Mouse (Mus musculus) CH12.LX (cell line): ENCODE results near the gene Zfp579. TPM values are rescaled to one million over a fixed set of nuclear protein-coding genes. Genes with fewer than 3 reads are reported as not detected.

Experiments
- DNase-seq: peaks from one replicate; pipeline ENCODE4 v3.0.0-alpha.2; 2013; ENCODE audit errors: extremely low read depth
- H3K27ac ChIP-seq: 2 replicates; pipeline ENCODE4 v1.5.1; 2012; ENCODE audit warnings: low read depth, mild to moderate bottlenecking, control low read depth, moderate library complexity; ENCODE audit not compliant: insufficient read depth
- H3K27me3 ChIP-seq: replicated peaks from 2 replicates; pipeline ENCODE3; 2012; ENCODE audit warnings: inconsistent platforms
- H3K36me3 ChIP-seq, 2 experiments: replicated peaks in 1 of 2; 2 replicates each; pipeline versions ENCODE3 to v1.6.1; 2012; ENCODE audit warnings: inconsistent platforms in 1 of 2, low read length in 1 of 2, mild to moderate bottlenecking in 1 of 2, mixed read lengths in 1 of 2, moderate library complexity in 1 of 2; ENCODE audit not compliant: control insufficient read depth in 1 of 2, insufficient read depth in 1 of 2
- H3K4me1 ChIP-seq, 2 experiments: 2 replicates each; pipeline ENCODE4 v1.6.1; 2012; ENCODE audit warnings: inconsistent platforms in 1 of 2, moderate library complexity in 1 of 2; ENCODE audit not compliant: insufficient read depth in 2 of 2, control insufficient read depth in 1 of 2
- H3K4me2 ChIP-seq: 2 replicates; pipeline ENCODE4 v1.6.1; 2012; ENCODE audit warnings: low read depth, mild to moderate bottlenecking, control low read depth; ENCODE audit not compliant: poor library complexity, insufficient read depth, severe bottlenecking
- H3K4me3 ChIP-seq, 3 experiments: fragments of 150-350 bp in 1 of 3; sonication (generic) in 1 of 3; replicated peaks in 1 of 3; 2 replicates each; pipeline versions ENCODE3 to v1.5.1; 2011 to 2012; ENCODE audit warnings: low read depth in 2 of 3, low read length in 2 of 3, mild to moderate bottlenecking in 2 of 3, moderate library complexity in 2 of 3, control low read depth in 1 of 3, improper control_type of control experiment in 1 of 3, inconsistent platforms in 1 of 3, mixed read lengths in 1 of 3; ENCODE audit not compliant: poor library complexity in 1 of 3
- H3K79me2 ChIP-seq: replicated peaks from 2 replicates; pipeline ENCODE4 v1.6.1; 2012; ENCODE audit warnings: mild to moderate bottlenecking, moderate library complexity; ENCODE audit not compliant: control insufficient read depth, poor library complexity, insufficient read depth, severe bottlenecking; ENCODE audit errors: extremely low read depth
- H3K9ac ChIP-seq: 2 replicates; pipeline ENCODE4 v1.6.1; 2012; ENCODE audit warnings: low read depth, mild to moderate bottlenecking, control low read depth, moderate library complexity; ENCODE audit not compliant: insufficient read depth
- H3K9me3 ChIP-seq: replicated peaks from 2 replicates; pipeline ENCODE3; 2012; ENCODE audit warnings: low read length, inconsistent platforms, mixed read lengths
- BHLHE40 ChIP-seq: IDR thresholded peaks from 2 replicates; pipeline ENCODE4 v1.6.1; 2011; ENCODE audit warnings: mild to moderate bottlenecking, low read depth, low read length, improper control_type of control experiment
- CHD1 ChIP-seq: IDR thresholded peaks from 2 replicates; pipeline ENCODE4 v1.6.1; 2012; ENCODE audit warnings: low read depth, low read length, improper control_type of control experiment, inconsistent platforms
- CHD2 ChIP-seq: IDR thresholded peaks from 2 replicates; pipeline ENCODE4 v1.6.1; 2011; ENCODE audit warnings: low read length, improper control_type of control experiment
- CTCF ChIP-seq, 2 experiments: IDR thresholded peaks in 1 of 2; conservative IDR thresholded peaks in 1 of 2; 2 replicates each; pipeline ENCODE4 v1.5.1; 2011 to 2012; ENCODE audit warnings: low read depth in 2 of 2, low read length in 2 of 2, improper control_type of control experiment in 1 of 2, inconsistent platforms in 1 of 2, mild to moderate bottlenecking in 1 of 2, moderate library complexity in 1 of 2
- E2F4 ChIP-seq: IDR thresholded peaks from 2 replicates; pipeline ENCODE4 v1.6.1; 2011; ENCODE audit warnings: low read depth, low read length, improper control_type of control experiment; ENCODE audit not compliant: insufficient replicate concordance
- ELF1 ChIP-seq: IDR thresholded peaks from 2 replicates; pipeline ENCODE4 v1.6.1; 2014; ENCODE audit warnings: low read depth, mild to moderate bottlenecking, inconsistent platforms, low read length, improper control_type of control experiment
- ETS1 ChIP-seq: conservative IDR thresholded peaks from 2 replicates; pipeline ENCODE4 v1.6.1; 2012; ENCODE audit warnings: low read depth, mild to moderate bottlenecking, inconsistent platforms, low read length, improper control_type of control experiment, moderate library complexity
- HCFC1 ChIP-seq: IDR thresholded peaks from 2 replicates; pipeline ENCODE4 v1.6.1; 2012; ENCODE audit warnings: low read depth, mild to moderate bottlenecking, inconsistent platforms, low read length, improper control_type of control experiment
- IRF4 ChIP-seq: IDR thresholded peaks from 2 replicates; pipeline ENCODE4 v1.6.1; 2014; ENCODE audit warnings: low read depth, mild to moderate bottlenecking, inconsistent platforms, low read length, improper control_type of control experiment
- JUN ChIP-seq: IDR thresholded peaks from 2 replicates; pipeline ENCODE4 v1.6.1; 2011; ENCODE audit warnings: low read depth, mild to moderate bottlenecking, low read length, improper control_type of control experiment, moderate library complexity; ENCODE audit not compliant: insufficient read depth
- JUND ChIP-seq: conservative IDR thresholded peaks from 2 replicates; pipeline ENCODE4 v1.6.1; 2011; ENCODE audit warnings: low read depth, low read length, improper control_type of control experiment
- KAT2A ChIP-seq: IDR thresholded peaks from 2 replicates; pipeline ENCODE4 v1.6.1; 2012; ENCODE audit warnings: low read length, improper control_type of control experiment, inconsistent platforms; ENCODE audit not compliant: insufficient replicate concordance
- MAX ChIP-seq: IDR thresholded peaks from 2 replicates; pipeline ENCODE4 v1.6.1; 2011; ENCODE audit warnings: low read length, improper control_type of control experiment
- MAZ ChIP-seq: IDR thresholded peaks from 2 replicates; pipeline ENCODE4 v1.6.1; 2012; ENCODE audit warnings: low read depth, mild to moderate bottlenecking, inconsistent platforms, low read length, improper control_type of control experiment, moderate library complexity
- MEF2A ChIP-seq: IDR thresholded peaks from 2 replicates; pipeline ENCODE4 v1.6.1; 2014; ENCODE audit warnings: low read depth, mild to moderate bottlenecking, inconsistent platforms, low read length, improper control_type of control experiment, borderline replicate concordance
- MYC ChIP-seq: IDR thresholded peaks from 2 replicates; pipeline ENCODE4 v1.6.1; 2011; ENCODE audit warnings: low read depth, mild to moderate bottlenecking, improper control_type of control experiment, low read length
- NELFE ChIP-seq: IDR thresholded peaks from 2 replicates; pipeline ENCODE4 v1.6.1; 2011; ENCODE audit warnings: low read depth, low read length, improper control_type of control experiment
- NRF1 ChIP-seq: IDR thresholded peaks from 2 replicates; pipeline ENCODE4 v1.6.1; 2014; ENCODE audit warnings: low read depth, mild to moderate bottlenecking, inconsistent platforms, low read length, improper control_type of control experiment, moderate library complexity
- PAX5 ChIP-seq: IDR thresholded peaks from 2 replicates; pipeline ENCODE4 v1.6.1; 2012; ENCODE audit warnings: low read length, inconsistent platforms, mixed read lengths
- POLR2A ChIP-seq: IDR thresholded peaks from 2 replicates; pipeline ENCODE4 v1.6.1; 2011; ENCODE audit warnings: low read depth, mild to moderate bottlenecking, improper control_type of control experiment, low read length
- POLR2AphosphoS2 ChIP-seq: IDR thresholded peaks from 2 replicates; pipeline ENCODE4 v1.6.1; 2011; ENCODE audit warnings: low read depth, low read length, improper control_type of control experiment
- RAD21 ChIP-seq: IDR thresholded peaks from 2 replicates; pipeline ENCODE4 v1.6.1; 2011; ENCODE audit warnings: low read depth, mild to moderate bottlenecking, low read length, improper control_type of control experiment, moderate library complexity
- RCOR1 ChIP-seq: conservative IDR thresholded peaks from 2 replicates; pipeline ENCODE4 v1.6.1; 2012; ENCODE audit warnings: low read depth, mild to moderate bottlenecking, inconsistent platforms, low read length, improper control_type of control experiment
- SMC3 ChIP-seq: IDR thresholded peaks from 2 replicates; pipeline ENCODE4 v1.6.1; 2011; ENCODE audit warnings: low read depth, low read length, improper control_type of control experiment
- TBP ChIP-seq: conservative IDR thresholded peaks from 2 replicates; pipeline ENCODE4 v1.6.1; 2011; ENCODE audit warnings: low read depth, low read length, improper control_type of control experiment
- TCF12 ChIP-seq: IDR thresholded peaks from 2 replicates; pipeline ENCODE4 v1.6.1; 2014; ENCODE audit warnings: low read depth, mild to moderate bottlenecking, inconsistent platforms, low read length, improper control_type of control experiment
- USF1 ChIP-seq: IDR thresholded peaks from 2 replicates; pipeline ENCODE4 v1.6.1; 2014; ENCODE audit warnings: low read depth, mild to moderate bottlenecking, inconsistent platforms, low read length, improper control_type of control experiment
- USF2 ChIP-seq: conservative IDR thresholded peaks from 2 replicates; pipeline ENCODE4 v1.6.1; 2011; ENCODE audit warnings: low read depth, low read length, improper control_type of control experiment
- ZC3H11A ChIP-seq: IDR thresholded peaks from 2 replicates; pipeline ENCODE4 v1.6.1; 2012; ENCODE audit warnings: low read depth, mild to moderate bottlenecking, inconsistent platforms, low read length, improper control_type of control experiment
- ZMIZ1 ChIP-seq: IDR thresholded peaks from 2 replicates; pipeline ENCODE4 v1.6.1; 2012; ENCODE audit warnings: low read depth, mild to moderate bottlenecking, inconsistent platforms, low read length, improper control_type of control experiment
- ZNF384 ChIP-seq: IDR thresholded peaks from 2 replicates; pipeline ENCODE4 v1.6.1; 2012; ENCODE audit warnings: low read depth, low read length, improper control_type of control experiment, inconsistent platforms
- dilution Hi-C: fragments of 300-500 bp; cut with MboI; formaldehyde crosslinking; loops from 2 replicates; pipeline ENCODE4 v1.14.3; 2020; ENCODE audit warnings: low sequenced_read_pairs; ENCODE audit not compliant: extremely low pct_unique_long_range_greater_than_20kb, extremely low pct_ligation_motif_present
- in situ Hi-C: fragments of 300-500 bp; cut with MboI; formaldehyde crosslinking; loops from 3 replicates; pipeline ENCODE4 v1.14.3; 2019; ENCODE audit warnings: low sequenced_read_pairs, low pct_ligation_motif_present, low pct_unique_long_range_greater_than_20kb, mixed read lengths
- polyA plus RNA-seq: library from polyadenylated mRNA; unstranded; fragments of >175 nt; gene quantifications from 2 replicates; pipeline ENCODE4 v1.2.1, GENCODE M21; 2012; ENCODE audit warnings: low read depth; ENCODE audit not compliant: insufficient read length
- total RNA-seq, 2 experiments: library from RNA; depleted of rRNA; stranded (reverse); fragments of 300-350 nt in 1 of 2; fragments of >200 nt in 1 of 2; gene quantifications; 2 replicates each; pipeline ENCODE4 v1.2.3; 2012 to 2014

The Zfp579 gene
- total and polyA plus RNA-seq, 3 experiments: 1.0 to 11.3 (median 2.8) TPM

GRCm38 (mm10) chr7:4947855-4948254 is 48.1 kb downstream of the Zfp579 start:
- H3K4me3 ChIP-seq: no peak overlapping the region
- H3K9ac ChIP-seq: no peak overlapping the region
- peaks cover 2% of the 10 kb centered on the region for H3K9me3 ChIP-seq
- no peak overlapping the region for H3K4me2 ChIP-seq
- dilution Hi-C loops: no loop called here
- no peaks in the 10 kb centered on the region for H3K79me2 ChIP-seq
- peaks cover 3 to 5% of the 10 kb centered on the region in 2 experiments; a peak in 1 of 4 replicates for H3K4me1 ChIP-seq
- no peak for DNase-seq
- H3K27me3 ChIP-seq: peaks cover 1% of the 10 kb centered on the region
- no peak overlapping the region for H3K27ac ChIP-seq
- TF ChIP-seq CHD2: no peak
- peaks cover 0 to 9% of the 10 kb centered on the region in 2 experiments for H3K36me3 ChIP-seq
- in situ Hi-C loops: loop anchor here (10.0 kb wide), 1 partner anchor 383 kb away; no protein-coding TSS in a partner anchor

- DNase-seq: peak; percentile 95
- peaks cover 3 to 10% of the 10 kb centered on the region in 2 experiments; a peak in 3 of 4 replicates for H3K4me1 ChIP-seq
- in situ Hi-C loops (loop anchor here (5.0 to 10.0 kb wide), 2 partner anchors 109 to 379 kb away; partner anchors contain the start of gene Zfp580), dilution Hi-C loops (no loop called here)
- no peak overlapping the region for H3K27ac ChIP-seq
- H3K27me3 ChIP-seq: peaks cover 1% of the 10 kb centered on the region
- H3K9me3 ChIP-seq: no peaks in the 10 kb centered on the region
- H3K4me2 ChIP-seq: peak overlapping the region; percentile 42
- no peaks in the 10 kb centered on the region for H3K79me2 ChIP-seq
- H3K9ac ChIP-seq: peak overlapping the region; percentile 7; the same call in 1 of the 2 replicates
- peak overlapping the region; percentile 11 to 41 (median 33) for H3K4me3 ChIP-seq
- H3K36me3 ChIP-seq: peaks cover 0 to 11% of the 10 kb centered on the region in 2 experiments
- 0 out of 2 replicates have a peak, but pooled peaks have one; percentile 45 for TF ChIP-seq MAX
- TF ChIP-seq CTCF (conservative IDR thresholded peaks at IDR 0.05 in 1 of 2, IDR thresholded peaks at IDR 0.05 in 1 of 2; ENCODE audit: low read depth in 2 of 2, low read length in 2 of 2): peak; percentile 54 to 96
- TF ChIP-seq RCOR1: no peak
- TF ChIP-seq JUN: no peak
- TF ChIP-seq NELFE: peak; percentile 33; the same call in 1 of the 2 replicates
- no peak for TF ChIP-seq TBP
- TF ChIP-seq CHD2: peak; percentile 99
- 0 out of 2 replicates have a peak, but pooled peaks have one; percentile 22 for TF ChIP-seq POLR2A
- no peak for TF ChIP-seq POLR2AphosphoS2
- TF ChIP-seq ZMIZ1: no peak
- TF ChIP-seq MEF2A: peak; percentile 44
- no peak; the same call in 1 of the 2 replicates for TF ChIP-seq ETS1
- TF ChIP-seq ZNF384: no peak
- 0 out of 2 replicates have a peak, but pooled peaks have one; percentile 46 for TF ChIP-seq MYC
- peak; percentile 31; the same call in 1 of the 2 replicates for TF ChIP-seq BHLHE40
- peak; percentile 47 for TF ChIP-seq HCFC1
- no peak for TF ChIP-seq USF1
- peak; percentile 98 for TF ChIP-seq SMC3
- peak; percentile 56; the same call in 1 of the 2 replicates for TF ChIP-seq NRF1
- 0 out of 2 replicates have a peak, but pooled peaks have one; percentile 29 for TF ChIP-seq ZC3H11A
- TF ChIP-seq JUND: no peak; the same call in 1 of the 2 replicates
- TF ChIP-seq ELF1: peak; percentile 55
- no peak for TF ChIP-seq CHD1
- 0 out of 2 replicates have a peak, but pooled peaks have one; percentile 22 for TF ChIP-seq TCF12
- TF ChIP-seq PAX5: no peak
- TF ChIP-seq E2F4: no peak
- TF ChIP-seq RAD21: peak; percentile 85
- peak; percentile 47; the same call in 1 of the 2 replicates for TF ChIP-seq IRF4
- TF ChIP-seq MAZ: peak; percentile 81
- no peak for TF ChIP-seq KAT2A
- TF ChIP-seq USF2: no peak
These were observed 52.6 kb downstream of the Zfp579 start for GRCm38 (mm10) chr7:4943223-4943815.
